Mouse (Mus musculus): ENCODE measurements at regions not wholly inside any gene's neighbourhood (a gene's known extent, or its start where the extent isn't known, plus 50 kb on each side); places are given as distances from the start of the nearest gene placed in this dataset.

DNA sequence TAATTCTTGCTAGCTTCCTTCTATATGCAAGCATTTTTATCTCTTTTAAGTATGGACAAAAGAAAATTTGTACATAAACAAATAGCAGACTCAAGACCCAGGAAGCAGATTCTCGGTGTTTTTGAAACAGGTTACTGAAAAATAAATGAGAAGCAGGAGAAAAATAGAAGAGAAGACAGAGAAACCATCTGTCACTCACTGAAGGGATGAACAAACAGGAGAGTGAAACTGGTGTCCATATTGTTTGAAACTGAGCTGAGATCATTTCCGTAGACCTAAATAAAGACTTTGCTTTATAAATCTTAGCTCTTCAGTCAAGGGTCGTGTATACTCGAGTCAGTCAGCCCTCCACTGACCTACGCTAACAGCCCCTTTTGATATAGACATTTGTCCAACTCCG lies 251.4 kb downstream of the Ptprc start (continued):
- TF ChIP-seq ETS1 (conservative IDR thresholded peaks at IDR 0.05; ENCODE audit: low read depth, low read length), result peak; percentile 50
- no peak for TF ChIP-seq ELF1 (IDR thresholded peaks at IDR 0.05; ENCODE audit: low read depth, low read length)
- peak; percentile 60; the same call in 1 of the 2 replicates for TF ChIP-seq TBP (conservative IDR thresholded peaks at IDR 0.05; ENCODE audit: low read depth, low read length)
- peak; percentile 68; the same call in 1 of the 2 replicates for TF ChIP-seq JUND (conservative IDR thresholded peaks at IDR 0.05; ENCODE audit: low read depth, low read length)
- TF ChIP-seq TCF12 (IDR thresholded peaks at IDR 0.05; ENCODE audit: low read depth, low read length), result peak; percentile 44; the same call in 1 of the 2 replicates

DNA sequence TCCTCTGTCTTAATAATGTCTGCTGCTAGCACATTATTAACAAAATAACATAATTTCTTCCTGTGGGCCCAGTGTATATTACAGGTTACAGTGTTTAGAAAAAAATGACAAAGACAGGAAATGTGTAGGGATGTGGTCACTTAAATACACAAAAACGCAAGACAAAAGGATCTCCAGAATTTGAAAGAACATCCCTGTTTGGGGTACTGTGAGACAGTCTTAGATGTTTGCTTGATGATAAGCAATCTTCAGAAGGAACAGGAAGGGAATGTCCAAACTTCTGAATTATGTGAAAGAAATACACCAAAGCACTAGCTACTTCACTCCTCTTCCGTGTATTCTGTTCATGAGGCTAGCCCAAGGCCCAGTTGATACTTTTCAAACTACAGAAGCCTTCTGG lies 251.8 kb downstream of the Ptprc start:
- Histone ChIP-seq H3K4me3 (replicated peaks in 1 of 3; ENCODE audit: low read depth in 2 of 3, low read length in 2 of 3, poor library complexity in 1 of 3) (no peak overlapping the region), H3K9me3 (replicated peaks; ENCODE audit: low read length) (no peaks in the 10 kb centered on the region), H3K36me3 (replicated peaks in 1 of 2; ENCODE audit: control insufficient read depth in 1 of 2, insufficient read depth in 1 of 2, low read length in 1 of 2) (peaks cover 0 to 4% of the 10 kb centered on the region in 2 experiments), H3K27ac (ENCODE audit: insufficient read depth, low read depth) (peak overlapping the region; percentile 92), H3K27me3 (replicated peaks) (no peaks in the 10 kb centered on the region), H3K4me1 (ENCODE audit: control insufficient read depth in 1 of 2, insufficient read depth in 2 of 2) (peaks cover 13 to 75% of the 10 kb centered on the region in 2 experiments), H3K79me2 (replicated peaks; ENCODE audit: control insufficient read depth, extremely low read depth, insufficient read depth, poor library complexity, severe bottlenecking) (peaks cover 6% of the 10 kb centered on the region), H3K4me2 (ENCODE audit: insufficient read depth, low read depth, poor library complexity, severe bottlenecking) (peak overlapping the region; percentile 71), H3K9ac (ENCODE audit: insufficient read depth, low read depth) (peak overlapping the region; percentile 13; the same call in 1 of the 2 replicates)
- DNase-seq (ENCODE audit: extremely low read depth), result no peak
- in situ Hi-C loops (cut with MboI; ENCODE audit: low pct_ligation_motif_present, low pct_unique_long_range_greater_than_20kb, low sequenced_read_pairs) (no loop called here), dilution Hi-C loops (cut with MboI; ENCODE audit: extremely low pct_ligation_motif_present, extremely low pct_unique_long_range_greater_than_20kb, low sequenced_read_pairs) (no loop called here)
- TF ChIP-seq ZNF384 (IDR thresholded peaks at IDR 0.05; ENCODE audit: low read depth, low read length), result 0 out of 2 replicates have a peak, but pooled peaks have one; percentile 10
- TF ChIP-seq USF2 (conservative IDR thresholded peaks at IDR 0.05; ENCODE audit: low read depth, low read length), result no peak

DNA sequence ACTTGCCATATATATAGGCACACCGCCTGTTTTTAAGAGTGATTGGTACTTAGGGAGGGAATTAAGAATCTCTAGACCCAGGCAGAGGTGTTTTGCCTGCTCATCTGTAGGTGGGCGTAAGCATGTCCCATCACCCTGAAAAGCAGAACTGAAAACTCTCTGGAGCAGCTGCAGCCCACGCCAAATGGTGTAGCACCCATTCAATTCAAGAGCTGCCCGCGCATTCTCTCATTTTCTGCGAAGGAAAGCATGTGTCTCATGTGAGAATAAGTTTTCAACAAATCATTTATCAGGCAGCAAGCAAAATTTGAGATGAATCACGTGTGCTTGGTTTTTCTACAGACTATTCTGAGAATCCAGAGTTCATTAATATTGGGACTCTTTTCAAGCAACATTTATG lies 252.7 kb downstream of the Ptprc start:
- Histone ChIP-seq H3K27me3 (replicated peaks) (no peaks in the 10 kb centered on the region), H3K9ac (ENCODE audit: insufficient read depth, low read depth) (peak overlapping the region; percentile 66; the same call in 1 of the 2 replicates), H3K36me3 (replicated peaks in 1 of 2; ENCODE audit: control insufficient read depth in 1 of 2, insufficient read depth in 1 of 2, low read length in 1 of 2) (peaks cover 0 to 4% of the 10 kb centered on the region in 2 experiments), H3K79me2 (replicated peaks; ENCODE audit: control insufficient read depth, extremely low read depth, insufficient read depth, poor library complexity, severe bottlenecking) (peaks cover 10% of the 10 kb centered on the region), H3K9me3 (replicated peaks; ENCODE audit: low read length) (no peaks in the 10 kb centered on the region), H3K27ac (ENCODE audit: insufficient read depth, low read depth) (peak overlapping the region; percentile 75), H3K4me2 (ENCODE audit: insufficient read depth, low read depth, poor library complexity, severe bottlenecking) (peak overlapping the region; percentile 60), H3K4me3 (replicated peaks in 1 of 3; ENCODE audit: low read depth in 2 of 3, low read length in 2 of 3, poor library complexity in 1 of 3) (no peak overlapping the region), H3K4me1 (ENCODE audit: control insufficient read depth in 1 of 2, insufficient read depth in 2 of 2) (peaks cover 14 to 82% of the 10 kb centered on the region in 2 experiments)
- DNase-seq (ENCODE audit: extremely low read depth), result peak; percentile 93
- dilution Hi-C loops (cut with MboI; ENCODE audit: extremely low pct_ligation_motif_present, extremely low pct_unique_long_range_greater_than_20kb, low sequenced_read_pairs) (no loop called here), in situ Hi-C loops (cut with MboI; ENCODE audit: low pct_ligation_motif_present, low pct_unique_long_range_greater_than_20kb, low sequenced_read_pairs) (no loop called here)
- TF ChIP-seq ZMIZ1 (IDR thresholded peaks at IDR 0.05; ENCODE audit: low read depth, low read length) (0 out of 2 replicates have a peak, but pooled peaks have one; percentile 24), BHLHE40 (IDR thresholded peaks at IDR 0.05; ENCODE audit: low read depth, low read length) (peak; percentile 100), EP300 (IDR thresholded peaks at IDR 0.05; ENCODE audit: low read length) (peak; percentile 99), JUND (conservative IDR thresholded peaks at IDR 0.05; ENCODE audit: low read depth, low read length) (peak; percentile 81), ELF1 (IDR thresholded peaks at IDR 0.05; ENCODE audit: low read depth, low read length) (no peak), POLR2A (IDR thresholded peaks at IDR 0.05; ENCODE audit: low read depth, low read length) (peak; percentile 52; the same call in 1 of the 2 replicates), RAD21 (IDR thresholded peaks at IDR 0.05; ENCODE audit: low read depth, low read length) (peak; percentile 6), MAFK (IDR thresholded peaks at IDR 0.05; ENCODE audit: insufficient replicate concordance, low read length) (peak; percentile 86), MXI1 (IDR thresholded peaks at IDR 0.05; ENCODE audit: low read depth, low read length) (peak; percentile 93), MAZ (IDR thresholded peaks at IDR 0.05; ENCODE audit: low read depth, low read length) (peak; percentile 70; the same call in 1 of the 2 replicates), ZKSCAN1 (IDR thresholded peaks at IDR 0.05; ENCODE audit: borderline replicate concordance, low read depth, low read length) (no peak), NELFE (IDR thresholded peaks at IDR 0.05; ENCODE audit: low read depth, low read length) (peak; percentile 26; the same call in 1 of the 2 replicates), USF1 (IDR thresholded peaks at IDR 0.05; ENCODE audit: low read depth, low read length) (peak; percentile 25; the same call in 1 of the 2 replicates), SMC3 (IDR thresholded peaks at IDR 0.05; ENCODE audit: low read depth, low read length) (peak; percentile 25), SIN3A (IDR thresholded peaks at IDR 0.05; ENCODE audit: low read length) (peak; percentile 96), ZNF384 (IDR thresholded peaks at IDR 0.05; ENCODE audit: low read depth, low read length) (peak; percentile 28; the same call in 1 of the 2 replicates), GABPA (IDR thresholded peaks at IDR 0.05; ENCODE audit: insufficient replicate concordance, low read depth, low read length) (no peak), MEF2A (IDR thresholded peaks at IDR 0.05; ENCODE audit: borderline replicate concordance, low read depth, low read length) (peak; percentile 92), CHD2 (IDR thresholded peaks at IDR 0.05; ENCODE audit: low read length) (peak; percentile 79), JUN (IDR thresholded peaks at IDR 0.05; ENCODE audit: insufficient read depth, low read depth, low read length) (peak; percentile 67), TCF12 (IDR thresholded peaks at IDR 0.05; ENCODE audit: low read depth, low read length) (peak; percentile 97), IRF4 (IDR thresholded peaks at IDR 0.05; ENCODE audit: low read depth, low read length) (peak; percentile 100), CHD1 (IDR thresholded peaks at IDR 0.05; ENCODE audit: low read depth, low read length) (peak; percentile 97; the same call in 1 of the 2 replicates), ETS1 (conservative IDR thresholded peaks at IDR 0.05; ENCODE audit: low read depth, low read length) (peak; percentile 96), CTCF (conservative IDR thresholded peaks at IDR 0.05 in 1 of 2, IDR thresholded peaks at IDR 0.05 in 1 of 2; ENCODE audit: low read depth in 2 of 2, low read length in 2 of 2) (no peak), USF2 (conservative IDR thresholded peaks at IDR 0.05; ENCODE audit: low read depth, low read length) (peak; percentile 41; the same call in 1 of the 2 replicates), HCFC1 (IDR thresholded peaks at IDR 0.05; ENCODE audit: low read depth, low read length) (0 out of 2 replicates have a peak, but pooled peaks have one; percentile 25)
